Mouse (Mus musculus) CH12.LX (cell line): Measurements from ENCODE around the gene Tktl1.
"Not testable (repeated sequence)": the region's sequence is repeated elsewhere in the genome, so short reads cannot be mapped to it uniquely, and the experiment has no call there.

Experiments
- CHD1 ChIP-seq: IDR thresholded peaks from 2 replicates; pipeline ENCODE4 v1.6.1; 2012; ENCODE audit warnings: low read depth, low read length, improper control_type of control experiment, inconsistent platforms
- USF2 ChIP-seq: conservative IDR thresholded peaks from 2 replicates; pipeline ENCODE4 v1.6.1; 2011; ENCODE audit warnings: low read depth, low read length, improper control_type of control experiment

GRCm38 (mm10) chrX:74220099-74220498, 43.0 kb downstream of the Tktl1 start:
- not testable (repeated sequence) for TF ChIP-seq CHD1, USF2
